Mouse (Mus musculus) hindbrain, embryonic 12.5 days (tissue): ENCODE measurements around the gene Dcun1d4. TPM values are rescaled to one million over a fixed set of nuclear protein-coding genes. Genes with fewer than 3 reads are reported as not detected.

Experiments
- ATAC-seq: fragments of 200-750 bp; cut with Nextera tagmentation; 2 replicates; pipeline ENCODE4 v1.8.0; 2017; ENCODE audit warnings: moderate TSS enrichment; ENCODE audit not compliant: low FRiP score
- H3K27ac ChIP-seq: fragments of 300-500 bp; sonication (generic); 2 replicates; pipeline ENCODE4 v1.5.1; 2016; ENCODE audit warnings: mild to moderate bottlenecking
- H3K27me3 ChIP-seq: fragments of 300-500 bp; sonication (generic); 2 replicates; pipeline ENCODE4 v1.6.1; 2016; ENCODE audit warnings: mild to moderate bottlenecking
- H3K36me3 ChIP-seq: fragments of 300-500 bp; sonication (generic); 2 replicates; pipeline ENCODE4 v1.6.1; 2016; ENCODE audit warnings: mild to moderate bottlenecking
- H3K4me1 ChIP-seq: fragments of 300-500 bp; sonication (generic); 2 replicates; pipeline ENCODE4 v1.6.1; 2016
- H3K4me2 ChIP-seq: fragments of 300-500 bp; sonication (generic); replicated peaks from 2 replicates; pipeline ENCODE4 v1.6.1; 2016; ENCODE audit warnings: mild to moderate bottlenecking
- H3K4me3 ChIP-seq: fragments of 300-500 bp; sonication (generic); 2 replicates; pipeline ENCODE4 v1.5.1; 2016; ENCODE audit warnings: mild to moderate bottlenecking
- H3K9ac ChIP-seq: fragments of 300-500 bp; sonication (generic); 2 replicates; pipeline ENCODE4 v1.6.1; 2016; ENCODE audit warnings: mild to moderate bottlenecking, moderate library complexity
- H3K9me3 ChIP-seq: fragments of 300-500 bp; sonication (generic); replicated peaks from 2 replicates; pipeline ENCODE4 v1.6.1; 2016; ENCODE audit warnings: mild to moderate bottlenecking
- WGBS: fragments of 180-500 bp; shearing (Covaris S2); methylation state at CpG from one replicate; pipeline ENCODE4 v1.1.7; 2016; 5-methylcytosine and 5-hydroxymethylcytosine counted together
- polyA plus RNA-seq: library from polyadenylated mRNA; unstranded; fragments of >200 nt; fragmentation: Nextera tagmentation; extraction: Ambion mirVana; gene quantifications from 2 replicates; pipeline ENCODE4 v1.2.1, GENCODE M21; 2016

The Dcun1d4 gene
- polyA plus RNA-seq, 1 experiment from 2014 or later: 58.4 TPM

DNA sequence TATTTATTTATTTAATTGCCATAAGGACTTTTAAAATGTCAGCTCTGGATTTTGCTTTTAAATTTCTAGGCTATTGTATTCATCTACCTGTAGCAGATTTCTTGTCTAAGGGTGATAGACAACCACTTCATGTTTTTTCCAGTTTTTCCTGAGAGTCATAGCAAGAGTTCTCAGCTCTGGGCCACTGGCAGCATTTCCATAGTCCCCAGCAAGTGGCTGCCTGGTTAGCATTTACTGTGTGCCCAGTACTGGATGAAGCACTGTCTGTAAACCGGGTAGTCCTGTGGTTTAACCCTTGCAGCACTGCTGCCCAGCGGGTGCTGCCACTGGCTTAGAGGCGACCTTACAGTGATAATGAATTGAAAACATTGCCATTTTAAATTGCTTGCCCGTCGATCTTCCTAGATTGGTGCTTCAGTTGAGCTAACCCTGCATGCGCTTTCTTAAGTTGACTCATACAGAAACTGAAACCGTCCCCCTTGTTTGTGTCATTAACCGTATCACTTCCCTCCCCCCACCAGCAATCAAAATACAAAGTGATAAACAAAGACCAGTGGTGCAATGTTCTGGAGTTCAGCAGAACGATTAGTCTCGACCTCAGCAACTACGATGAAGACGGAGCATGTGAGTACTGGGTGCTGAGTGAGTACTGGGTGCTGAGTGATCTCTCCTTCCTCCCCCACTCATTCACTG lies 76.1 kb downstream of the Dcun1d4 start:
- H3K36me3 ChIP-seq: peaks cover 46% of the 10 kb centered on the region
- peaks cover 10% of the 10 kb centered on the region; the same call in 1 of the 2 replicates for H3K4me1 ChIP-seq
- no peak for ATAC-seq
- H3K4me2 ChIP-seq: no peak overlapping the region
- no peaks in the 10 kb centered on the region for H3K27me3 ChIP-seq
- no peak overlapping the region for H3K27ac ChIP-seq
- WGBS: 81% methylated on average over 12 of the region's 12 CpGs
- no peak overlapping the region for H3K4me3 ChIP-seq
- no peaks in the 10 kb centered on the region for H3K9me3 ChIP-seq
- H3K9ac ChIP-seq: no peak overlapping the region

DNA sequence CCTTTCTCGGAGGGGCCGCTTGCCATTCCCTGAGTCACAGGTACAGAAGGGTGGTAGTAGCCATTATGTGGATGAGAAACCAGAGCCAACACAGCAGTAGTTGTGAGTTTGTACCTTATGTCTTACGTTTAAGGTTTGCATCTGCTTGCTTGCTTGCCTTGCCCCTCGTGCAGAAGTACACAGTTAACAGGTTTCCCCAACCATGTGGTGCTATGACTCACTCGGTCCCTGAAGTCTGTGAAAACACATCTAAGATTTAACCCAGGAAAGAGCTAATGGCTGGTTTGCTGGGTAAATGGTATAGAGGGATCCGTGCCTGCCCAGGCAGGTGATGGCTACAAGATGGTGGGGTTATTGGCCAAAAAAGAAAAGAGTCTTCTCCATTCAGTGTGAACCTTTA lies 78.0 kb downstream of the Dcun1d4 start:
- Histone ChIP-seq H3K9me3 (no peaks in the 10 kb centered on the region), H3K9ac (no peak overlapping the region), H3K4me2 (no peak overlapping the region), H3K36me3 (peaks cover 33% of the 10 kb centered on the region), H3K4me1 (peaks cover 10% of the 10 kb centered on the region; the same call in 1 of the 2 replicates), H3K27me3 (no peaks in the 10 kb centered on the region), H3K4me3 (no peak overlapping the region), H3K27ac (no peak overlapping the region)
- 89% methylated on average over 6 of the region's 6 CpGs for WGBS
- no peak for ATAC-seq

DNA sequence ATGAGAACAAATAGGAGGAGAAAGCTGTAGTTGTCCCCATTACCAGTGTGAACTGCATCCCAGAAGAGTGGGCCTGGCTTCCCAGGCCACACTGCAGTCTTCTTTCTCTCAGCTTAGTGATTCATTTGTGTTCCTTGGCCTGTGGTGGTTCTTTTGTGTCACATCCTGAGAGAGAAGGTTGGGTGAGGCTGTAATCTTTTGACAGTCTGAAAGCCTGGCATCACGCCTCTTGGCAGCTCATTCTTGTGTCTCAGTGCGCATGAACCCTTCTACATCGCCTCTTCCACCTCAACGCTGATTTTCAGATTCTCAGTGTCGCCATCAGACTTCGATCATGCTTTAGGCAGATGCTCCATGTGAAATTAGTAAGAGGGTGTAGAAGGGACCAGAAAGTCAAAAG lies 83.2 kb downstream of the Dcun1d4 start:
- H3K9me3 ChIP-seq: no peaks in the 10 kb centered on the region
- 91% methylated on average over 6 of the region's 6 CpGs for WGBS
- ATAC-seq: no peak
- no peak overlapping the region for H3K9ac ChIP-seq
- no peaks in the 10 kb centered on the region for H3K4me1 ChIP-seq
- H3K36me3 ChIP-seq: peaks cover 13% of the 10 kb centered on the region; the same call in 1 of the 2 replicates
- H3K4me2 ChIP-seq: no peak overlapping the region
- no peaks in the 10 kb centered on the region for H3K27me3 ChIP-seq
- no peak overlapping the region for H3K4me3 ChIP-seq
- H3K27ac ChIP-seq: no peak overlapping the region

DNA sequence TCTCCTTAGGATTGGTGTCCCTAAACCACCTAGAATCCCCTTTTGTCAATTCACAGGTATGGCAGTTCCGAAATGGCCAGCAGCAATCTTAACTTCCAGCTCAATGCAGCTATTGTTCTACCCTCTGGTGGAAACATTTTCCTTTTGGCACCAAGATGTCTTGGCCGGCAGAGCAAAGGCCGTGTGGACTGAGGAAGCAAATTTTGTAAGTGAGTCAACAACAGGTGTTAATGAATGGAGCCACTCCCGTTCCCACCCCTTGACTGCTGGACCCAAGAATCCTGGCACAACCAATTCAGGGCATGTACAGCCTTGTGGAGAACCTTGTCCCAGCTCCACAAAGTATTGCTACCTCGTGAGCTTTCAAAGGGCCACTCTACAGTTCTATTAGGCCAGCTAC lies 85.3 kb downstream of the Dcun1d4 start:
- 84% methylated on average over 5 of the region's 5 CpGs for WGBS
- no peaks in the 10 kb centered on the region for H3K9me3 ChIP-seq
- no peaks in the 10 kb centered on the region for H3K4me1 ChIP-seq
- H3K27ac ChIP-seq: no peak overlapping the region
- H3K9ac ChIP-seq: no peak overlapping the region
- no peak overlapping the region for H3K4me3 ChIP-seq
- 0 out of 2 replicates have a peak, but pooled peaks cover 8% of the 10 kb centered on the region for H3K36me3 ChIP-seq
- no peaks in the 10 kb centered on the region for H3K27me3 ChIP-seq
- no peak overlapping the region for H3K4me2 ChIP-seq
- ATAC-seq: no peak

DNA sequence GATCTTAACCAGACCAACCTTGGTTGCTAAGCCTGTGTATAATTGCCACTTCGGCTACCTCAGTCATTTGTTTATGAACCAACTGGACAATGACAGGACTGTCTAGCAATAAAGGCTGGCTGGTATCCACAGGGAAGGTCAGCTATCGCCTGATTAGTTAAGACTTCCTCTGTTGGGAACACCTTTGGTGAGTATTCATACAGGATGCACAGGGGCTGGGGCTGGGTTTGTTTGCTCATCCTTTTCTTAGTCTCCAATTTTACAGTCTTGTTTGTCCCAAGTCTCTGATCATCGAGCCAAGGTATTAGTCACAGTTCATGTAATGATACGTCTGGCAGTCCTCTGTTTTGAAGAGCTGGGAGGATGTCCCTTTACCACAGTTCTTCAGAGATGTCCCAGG lies 86.1 kb downstream of the Dcun1d4 start:
- no peak overlapping the region for H3K27ac ChIP-seq
- no peak for ATAC-seq
- 87% methylated on average over 4 of the region's 4 CpGs for WGBS

DNA sequence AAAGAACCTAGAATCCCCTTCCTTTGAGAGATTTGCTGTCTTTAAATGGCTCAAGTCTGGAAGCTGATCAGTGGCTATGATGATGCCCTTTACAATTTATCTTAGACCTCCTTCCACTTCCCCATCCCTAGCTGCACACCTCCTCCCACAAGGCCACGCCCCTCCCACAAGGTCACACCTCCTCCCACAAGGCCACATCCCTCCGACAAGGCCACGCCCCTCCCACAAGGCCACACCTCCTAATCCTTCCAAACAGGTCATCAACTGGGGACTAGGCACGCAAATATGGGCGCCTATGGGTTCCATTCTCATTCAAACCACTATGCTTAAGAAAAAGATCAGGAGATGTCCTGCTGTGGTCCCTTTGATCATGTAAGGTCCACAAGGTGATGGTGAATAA lies 88.4 kb downstream of the Dcun1d4 start:
- WGBS: 77% methylated on average over 5 of the region's 5 CpGs
- Histone ChIP-seq H3K9me3 (no peaks in the 10 kb centered on the region), H3K27ac (no peak overlapping the region), H3K4me1 (no peaks in the 10 kb centered on the region), H3K4me3 (no peak overlapping the region), H3K36me3 (no peaks in the 10 kb centered on the region), H3K9ac (no peak overlapping the region), H3K4me2 (no peak overlapping the region), H3K27me3 (no peaks in the 10 kb centered on the region)
- ATAC-seq: no peak

More for the DNA sequence above, 86.1 kb downstream of the Dcun1d4 start:
- H3K9me3 ChIP-seq: no peaks in the 10 kb centered on the region
- H3K27me3 ChIP-seq: no peaks in the 10 kb centered on the region
- no peaks in the 10 kb centered on the region for H3K36me3 ChIP-seq
- H3K4me3 ChIP-seq: no peak overlapping the region
- H3K4me1 ChIP-seq: no peaks in the 10 kb centered on the region
- H3K4me2 ChIP-seq: no peak overlapping the region
- H3K9ac ChIP-seq: no peak overlapping the region

DNA sequence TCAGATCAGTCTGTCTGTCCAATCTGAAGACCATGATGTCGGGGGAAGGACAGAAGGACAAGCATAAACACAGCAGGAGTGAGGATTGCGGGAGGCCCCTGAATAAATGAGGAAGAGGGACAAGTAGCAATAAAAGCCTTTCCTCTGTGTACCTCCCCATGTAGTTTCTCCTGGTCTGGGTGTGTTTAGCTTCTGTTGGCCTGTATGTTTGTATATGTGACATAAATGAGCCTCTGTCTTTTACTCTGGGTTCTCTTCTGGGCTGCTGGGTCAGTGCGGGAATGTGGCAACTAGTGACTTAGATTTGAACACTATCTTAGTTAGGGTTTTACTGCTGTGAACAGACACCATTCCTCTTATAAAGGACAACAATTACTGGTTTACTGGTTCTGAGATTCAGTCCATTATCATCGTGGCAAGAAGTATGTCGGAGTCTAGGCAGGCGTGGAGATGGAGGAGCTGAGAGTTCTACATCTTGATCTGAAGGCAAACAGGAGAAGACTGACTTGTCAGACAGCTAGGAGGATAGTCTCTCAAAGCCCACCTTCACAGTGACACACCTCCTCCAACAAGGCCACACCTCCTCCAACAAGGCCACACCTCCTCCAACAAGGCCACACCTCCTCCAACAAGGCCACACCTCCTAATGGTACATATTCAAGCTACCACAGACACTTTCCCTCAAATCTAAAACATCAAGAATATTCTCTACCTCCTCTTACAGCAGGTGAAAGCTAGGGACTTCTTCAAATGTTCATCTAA lies 90.8 kb downstream of the Dcun1d4 start:
- no peaks in the 10 kb centered on the region for H3K36me3 ChIP-seq
- no peaks in the 10 kb centered on the region for H3K27me3 ChIP-seq
- H3K4me3 ChIP-seq: no peak overlapping the region
- no peak overlapping the region for H3K4me2 ChIP-seq
- no peak overlapping the region for H3K27ac ChIP-seq
- H3K4me1 ChIP-seq: 0 out of 2 replicates have a peak, but pooled peaks cover 3% of the 10 kb centered on the region
- no peaks in the 10 kb centered on the region for H3K9me3 ChIP-seq
- H3K9ac ChIP-seq: no peak overlapping the region
- 90% methylated on average over 6 of the region's 6 CpGs for WGBS
- no peak for ATAC-seq

DNA sequence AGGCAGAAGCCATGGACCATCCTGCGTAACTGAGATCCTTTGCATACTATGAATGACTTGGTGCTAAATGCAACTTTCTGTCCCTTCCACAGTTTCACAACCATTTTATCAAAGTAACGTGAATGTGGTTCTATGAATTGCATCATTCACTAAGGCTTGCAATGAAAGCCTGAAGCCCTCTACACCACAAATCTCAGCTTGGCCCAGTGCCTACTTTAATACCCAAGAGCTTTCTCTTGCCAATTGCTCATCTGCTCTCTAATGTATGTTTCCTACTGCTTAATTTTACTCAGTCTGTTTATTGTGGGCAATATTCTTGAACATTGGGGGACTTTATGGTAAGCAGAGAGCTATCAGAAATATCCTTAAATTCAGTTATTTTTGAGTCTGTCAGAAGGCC lies 92.0 kb downstream of the Dcun1d4 start:
- no peaks in the 10 kb centered on the region for H3K27me3 ChIP-seq
- H3K4me3 ChIP-seq: no peak overlapping the region
- H3K4me1 ChIP-seq: 0 out of 2 replicates have a peak, but pooled peaks cover 3% of the 10 kb centered on the region
- 95% methylated on average over 2 of the region's 2 CpGs for WGBS
- H3K4me2 ChIP-seq: no peak overlapping the region
- H3K36me3 ChIP-seq: no peaks in the 10 kb centered on the region
- H3K9ac ChIP-seq: no peak overlapping the region
- no peaks in the 10 kb centered on the region for H3K9me3 ChIP-seq
- no peak for ATAC-seq
- no peak overlapping the region for H3K27ac ChIP-seq

DNA sequence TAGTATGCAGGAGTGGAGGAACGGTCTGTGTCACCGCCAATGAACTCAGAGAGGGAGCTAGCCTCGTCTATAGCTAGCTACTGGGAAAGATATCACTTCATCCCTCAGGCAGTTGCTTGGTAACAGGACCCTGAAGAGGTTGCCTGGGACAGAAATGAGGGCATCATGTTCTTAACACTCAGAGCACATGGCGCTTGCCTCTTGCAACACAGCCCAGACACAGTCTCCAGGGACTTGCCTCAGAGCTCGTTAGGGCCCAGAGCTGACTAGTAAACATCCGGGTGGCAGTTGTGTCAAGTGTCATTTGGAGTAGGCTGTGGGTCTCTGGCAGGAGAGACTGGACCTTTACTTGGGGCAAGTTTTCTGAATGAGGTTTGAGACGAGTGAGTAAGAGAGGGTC lies 93.0 kb downstream of the Dcun1d4 start:
- ATAC-seq: no peak
- Histone ChIP-seq H3K4me3 (no peak overlapping the region), H3K4me1 (0 out of 2 replicates have a peak, but pooled peaks cover 3% of the 10 kb centered on the region), H3K9me3 (no peaks in the 10 kb centered on the region), H3K9ac (no peak overlapping the region), H3K27me3 (no peaks in the 10 kb centered on the region), H3K27ac (no peak overlapping the region), H3K4me2 (no peak overlapping the region), H3K36me3 (no peaks in the 10 kb centered on the region)
- WGBS: 82% methylated on average over 7 of the region's 7 CpGs

DNA sequence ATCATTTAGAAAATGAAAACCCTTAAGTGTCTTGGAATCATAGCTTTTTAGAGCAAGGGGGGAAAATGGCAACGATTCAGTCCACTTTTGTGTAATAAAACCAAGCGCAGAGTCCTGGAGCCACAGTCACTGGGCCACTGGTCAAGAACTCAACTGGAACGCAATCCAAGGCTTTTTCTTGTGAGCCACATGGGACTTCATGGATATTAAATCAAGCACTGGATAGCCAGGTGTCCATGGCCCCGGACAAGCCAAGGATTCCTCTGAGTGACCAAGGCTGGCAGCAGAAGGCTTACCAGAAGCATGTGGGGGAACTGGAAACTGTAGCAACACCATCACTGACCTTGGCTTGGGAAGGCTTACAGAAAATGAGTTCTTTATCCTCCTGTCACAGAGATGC lies 93.8 kb downstream of the Dcun1d4 start:
- Histone ChIP-seq H3K27me3 (no peaks in the 10 kb centered on the region), H3K27ac (no peak overlapping the region), H3K4me2 (no peak overlapping the region), H3K36me3 (no peaks in the 10 kb centered on the region), H3K9me3 (no peaks in the 10 kb centered on the region), H3K4me3 (no peak overlapping the region), H3K9ac (no peak overlapping the region), H3K4me1 (0 out of 2 replicates have a peak, but pooled peaks cover 3% of the 10 kb centered on the region)
- no peak for ATAC-seq
- 92% methylated on average over 4 of the region's 4 CpGs for WGBS

DNA sequence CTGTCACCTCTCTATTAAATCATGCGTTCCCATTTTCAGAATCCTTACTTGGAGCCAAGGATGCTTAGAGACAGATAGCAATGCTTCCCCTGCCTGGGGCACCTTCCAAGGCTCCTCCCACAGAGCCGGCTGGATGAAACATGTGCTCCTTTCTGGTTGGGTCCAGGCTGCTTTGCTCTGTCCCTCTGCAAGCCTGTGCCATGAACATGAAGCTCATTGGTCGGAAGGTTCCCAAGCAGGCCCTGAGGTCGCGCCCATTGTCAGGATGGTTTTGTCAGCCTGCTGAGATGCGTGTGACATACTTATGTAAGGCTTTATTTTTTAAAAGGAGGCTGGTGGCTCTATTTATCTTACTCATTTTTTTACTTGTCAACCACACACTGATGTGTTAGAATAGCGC lies 95.9 kb downstream of the Dcun1d4 start:
- Histone ChIP-seq H3K27ac (no peak overlapping the region), H3K4me3 (no peak overlapping the region), H3K27me3 (no peaks in the 10 kb centered on the region), H3K36me3 (no peaks in the 10 kb centered on the region), H3K4me2 (no peak overlapping the region), H3K9me3 (no peaks in the 10 kb centered on the region), H3K4me1 (0 out of 2 replicates have a peak, but pooled peaks cover 3% of the 10 kb centered on the region), H3K9ac (no peak overlapping the region)
- 58% methylated on average over 7 of the region's 7 CpGs for WGBS
- ATAC-seq: no peak

DNA sequence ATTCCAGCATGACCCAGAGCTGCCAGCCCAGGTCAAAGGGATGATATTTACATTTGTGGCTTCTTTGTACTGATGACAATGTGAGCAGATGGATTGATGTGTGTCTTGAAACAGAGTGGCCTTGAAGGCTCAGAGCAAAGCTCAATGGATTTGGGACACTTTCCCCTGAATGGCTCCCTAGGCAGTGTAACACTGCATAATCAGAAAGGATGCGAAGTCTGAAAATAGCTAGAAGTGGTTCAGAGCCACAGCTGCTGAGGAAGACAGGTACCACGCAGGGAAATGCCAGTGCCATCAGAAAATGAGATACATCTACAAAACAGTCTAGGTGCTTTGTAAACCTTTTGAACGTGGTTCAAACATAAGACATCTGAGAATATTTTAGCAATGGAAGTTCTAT lies 97.3 kb downstream of the Dcun1d4 start:
- Histone ChIP-seq H3K4me2 (no peak overlapping the region), H3K36me3 (no peaks in the 10 kb centered on the region), H3K27ac (no peak overlapping the region), H3K4me1 (0 out of 2 replicates have a peak, but pooled peaks cover 3% of the 10 kb centered on the region), H3K9ac (no peak overlapping the region), H3K27me3 (no peaks in the 10 kb centered on the region), H3K9me3 (no peaks in the 10 kb centered on the region), H3K4me3 (no peak overlapping the region)
- 78% methylated on average over 3 of the region's 3 CpGs for WGBS
- no peak for ATAC-seq
